Mouse (Mus musculus): ENCODE data around the gene Dnaaf1. TPM values are rescaled to one million over a fixed set of nuclear protein-coding genes. Genes with fewer than 3 reads are reported as not detected.

The Dnaaf1 gene
- polyA plus RNA-seq, 2 experiments: 0.06 TPM; not detected in 1

DNA sequence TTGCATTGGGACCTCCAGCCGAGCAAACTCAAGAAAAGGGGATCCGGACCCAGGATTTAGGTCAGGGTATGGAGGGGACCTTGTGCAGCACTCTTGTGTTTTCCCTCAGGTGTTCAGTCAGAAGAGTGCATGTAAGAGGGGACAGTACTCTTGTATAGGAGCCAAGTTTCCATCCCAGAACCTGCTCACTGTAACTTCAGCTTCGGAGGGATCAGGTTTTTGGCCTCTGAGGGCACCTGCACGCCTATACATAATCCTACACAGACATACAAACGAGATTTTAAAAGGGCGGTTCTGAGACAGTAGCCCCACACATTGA is 15.7 kb upstream of the Dnaaf1 start:
- Histone ChIP-seq H3K4me3 (replicated peaks; ENCODE audit: low read length) (no peak overlapping the region), H3K4me2 (replicated peaks; ENCODE audit: low read depth, low read length, severe bottlenecking) (peak overlapping the region; percentile 51; the same call in 1 of the 2 replicates), H3K27ac (replicated peaks; ENCODE audit: low read depth, low read length) (no peak overlapping the region)

DNA sequence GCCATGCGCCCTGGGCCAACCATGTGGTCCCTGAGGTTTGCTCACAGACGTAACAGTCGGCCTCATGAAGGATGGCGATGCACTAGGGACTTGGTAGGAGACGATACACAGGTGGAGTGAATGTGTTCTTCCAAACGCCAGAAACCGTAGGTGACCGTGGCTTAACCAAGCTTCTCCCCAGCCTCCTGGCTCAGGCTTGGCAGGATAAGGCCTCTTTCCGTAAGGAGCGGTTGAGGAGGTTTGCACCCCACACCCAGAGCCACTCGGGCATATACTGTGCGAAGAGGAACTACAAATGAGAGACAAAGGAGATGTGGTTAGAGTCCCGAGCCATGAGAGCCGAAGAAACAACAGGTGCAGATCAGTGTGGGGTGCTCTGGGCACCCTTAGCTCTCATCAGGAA is 11.2 kb upstream of the Dnaaf1 start:
- Histone ChIP-seq H3K4me3 (replicated peaks; ENCODE audit: low read length) (no peak overlapping the region), H3K4me2 (replicated peaks; ENCODE audit: low read depth, low read length, severe bottlenecking) (no peak overlapping the region), H3K27ac (replicated peaks; ENCODE audit: low read depth, low read length) (no peak overlapping the region), H3K27me3 (ENCODE audit: control insufficient read depth, insufficient read depth, low read length) (no peaks in the 10 kb centered on the region), H3K9ac (ENCODE audit: low read depth, low read length, severe bottlenecking) (no peak overlapping the region), H3K4me1 (ENCODE audit: control insufficient read depth, insufficient read depth, low read length) (peaks cover 9% of the 10 kb centered on the region), H3K9me3 (ENCODE audit: control insufficient read depth, low read length) (no peaks in the 10 kb centered on the region), H3K36me3 (ENCODE audit: control insufficient read depth, insufficient read depth, low read length) (peaks cover 39% of the 10 kb centered on the region)
- no peak for ATAC-seq (ENCODE audit: low FRiP score, low read depth)
- no peak for DNase-seq (ENCODE audit: low spot score)
- 88% methylated on average over 14 of the region's 14 CpGs for WGBS
- no peak for TF ChIP-seq POLR2A (IDR thresholded peaks at IDR 0.05; ENCODE audit: borderline replicate concordance, extremely low read depth, insufficient read depth, insufficient read length)

More for the DNA sequence above, 15.7 kb upstream of the Dnaaf1 start:
- ATAC-seq (ENCODE audit: low FRiP score, low read depth) (no peak), DNase-seq (ENCODE audit: low spot score) (no peak)
- no peaks in the 10 kb centered on the region for H3K9me3 ChIP-seq (ENCODE audit: control insufficient read depth, low read length)
- H3K4me1 ChIP-seq (ENCODE audit: control insufficient read depth, insufficient read depth, low read length): peaks cover 19% of the 10 kb centered on the region
- WGBS: 85% methylated on average over 6 of the region's 6 CpGs
- H3K27me3 ChIP-seq (ENCODE audit: control insufficient read depth, insufficient read depth, low read length): no peaks in the 10 kb centered on the region
- peak overlapping the region; percentile 88 for H3K9ac ChIP-seq (ENCODE audit: low read depth, low read length, severe bottlenecking)
- H3K36me3 ChIP-seq (ENCODE audit: control insufficient read depth, insufficient read depth, low read length): peaks cover 27% of the 10 kb centered on the region
- TF ChIP-seq POLR2A (IDR thresholded peaks at IDR 0.05; ENCODE audit: borderline replicate concordance, extremely low read depth, insufficient read depth, insufficient read length): no peak

DNA sequence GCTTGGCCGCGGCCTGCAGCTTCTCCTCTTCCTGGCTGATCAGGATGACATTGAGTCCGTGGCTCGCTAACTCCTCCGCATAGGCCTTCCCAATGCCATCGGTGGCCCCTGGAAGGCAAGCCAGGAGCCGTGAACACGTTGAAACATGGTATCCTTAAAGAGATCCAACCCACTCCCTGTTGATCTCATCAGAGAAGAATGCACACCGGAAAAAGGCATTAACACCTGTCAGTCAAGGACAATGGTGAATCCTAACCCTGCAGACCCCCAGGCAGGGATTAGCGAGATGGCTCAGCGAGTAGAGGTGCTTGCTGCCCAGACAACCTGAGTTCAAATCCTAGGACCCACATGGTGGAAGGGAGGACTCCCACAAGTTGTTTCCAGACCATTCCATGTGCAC is 8.7 kb upstream of the Dnaaf1 start:
- DNase-seq (ENCODE audit: low spot score) (no peak), ATAC-seq (ENCODE audit: low FRiP score, low read depth) (no peak)
- no peak for TF ChIP-seq POLR2A (IDR thresholded peaks at IDR 0.05; ENCODE audit: borderline replicate concordance, extremely low read depth, insufficient read depth, insufficient read length)
- Histone ChIP-seq H3K9ac (ENCODE audit: low read depth, low read length, severe bottlenecking) (no peak overlapping the region), H3K4me2 (replicated peaks; ENCODE audit: low read depth, low read length, severe bottlenecking) (no peak overlapping the region), H3K36me3 (ENCODE audit: control insufficient read depth, insufficient read depth, low read length) (peaks cover 39% of the 10 kb centered on the region), H3K27me3 (ENCODE audit: control insufficient read depth, insufficient read depth, low read length) (no peaks in the 10 kb centered on the region), H3K27ac (replicated peaks; ENCODE audit: low read depth, low read length) (no peak overlapping the region), H3K4me3 (replicated peaks; ENCODE audit: low read length) (no peak overlapping the region), H3K9me3 (ENCODE audit: control insufficient read depth, low read length) (no peaks in the 10 kb centered on the region), H3K4me1 (ENCODE audit: control insufficient read depth, insufficient read depth, low read length) (no peaks in the 10 kb centered on the region)
- 78% methylated on average over 11 of the region's 11 CpGs for WGBS

DNA sequence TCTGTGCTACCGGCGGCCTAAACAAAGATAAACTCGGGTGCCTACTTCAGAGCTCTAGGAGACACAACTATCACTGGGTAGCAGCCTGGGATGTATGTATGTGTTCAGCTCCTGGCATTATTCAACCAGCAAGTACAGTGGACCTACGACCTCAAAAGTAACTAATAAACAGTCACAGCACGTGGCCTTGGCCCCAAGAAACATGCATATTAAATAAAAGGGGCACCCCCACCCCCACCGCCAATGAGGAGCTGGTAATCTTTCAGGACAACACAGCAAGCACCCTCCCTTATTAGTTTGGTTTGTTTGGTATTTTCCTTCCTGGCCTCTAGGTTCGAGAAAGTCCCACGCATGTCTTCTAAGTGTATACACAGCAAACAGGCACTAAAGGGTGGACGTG is 6.8 kb upstream of the Dnaaf1 start:
- no peak overlapping the region for H3K4me2 ChIP-seq (replicated peaks; ENCODE audit: low read depth, low read length, severe bottlenecking)
- no peak for TF ChIP-seq POLR2A (IDR thresholded peaks at IDR 0.05; ENCODE audit: borderline replicate concordance, extremely low read depth, insufficient read depth, insufficient read length)
- H3K9me3 ChIP-seq (ENCODE audit: control insufficient read depth, low read length): no peaks in the 10 kb centered on the region
- DNase-seq (ENCODE audit: low spot score) (no peak), ATAC-seq (ENCODE audit: low FRiP score, low read depth) (no peak)
- peaks cover 23% of the 10 kb centered on the region for H3K36me3 ChIP-seq (ENCODE audit: control insufficient read depth, insufficient read depth, low read length)
- no peak overlapping the region for H3K9ac ChIP-seq (ENCODE audit: low read depth, low read length, severe bottlenecking)
- H3K27ac ChIP-seq (replicated peaks; ENCODE audit: low read depth, low read length): no peak overlapping the region
- no peaks in the 10 kb centered on the region for H3K27me3 ChIP-seq (ENCODE audit: control insufficient read depth, insufficient read depth, low read length)
- no peak overlapping the region for H3K4me3 ChIP-seq (replicated peaks; ENCODE audit: low read length)
- no peaks in the 10 kb centered on the region for H3K4me1 ChIP-seq (ENCODE audit: control insufficient read depth, insufficient read depth, low read length)
- WGBS: 88% methylated on average over 9 of the region's 9 CpGs

DNA sequence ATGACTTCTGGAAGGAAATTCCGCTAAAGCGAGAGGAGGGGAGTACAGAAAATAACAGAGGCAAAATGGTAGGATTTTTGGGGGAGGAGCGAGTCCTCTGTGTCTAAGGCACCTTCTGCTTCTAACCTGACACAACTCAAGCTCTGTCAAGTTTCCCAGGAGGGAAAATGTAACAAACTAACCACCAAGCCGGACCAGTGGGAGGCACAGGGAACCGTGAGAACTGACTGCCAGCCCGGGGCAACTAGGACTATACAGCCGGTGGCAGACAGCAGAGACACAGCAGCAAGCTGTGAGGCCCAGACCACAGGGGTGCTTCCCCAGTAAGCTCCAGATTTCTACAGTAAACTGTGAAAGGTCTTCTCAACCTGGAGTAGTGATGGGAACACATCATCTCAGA is 6.1 kb upstream of the Dnaaf1 start:
- DNase-seq (ENCODE audit: low spot score) (no peak), ATAC-seq (ENCODE audit: low FRiP score, low read depth) (no peak)
- peaks cover 3% of the 10 kb centered on the region; the same call in 1 of the 2 replicates for H3K4me1 ChIP-seq (ENCODE audit: control insufficient read depth, insufficient read depth, low read length)
- no peak overlapping the region for H3K4me2 ChIP-seq (replicated peaks; ENCODE audit: low read depth, low read length, severe bottlenecking)
- H3K27me3 ChIP-seq (ENCODE audit: control insufficient read depth, insufficient read depth, low read length): no peaks in the 10 kb centered on the region
- TF ChIP-seq POLR2A (IDR thresholded peaks at IDR 0.05; ENCODE audit: borderline replicate concordance, extremely low read depth, insufficient read depth, insufficient read length): no peak
- H3K36me3 ChIP-seq (ENCODE audit: control insufficient read depth, insufficient read depth, low read length): peaks cover 16% of the 10 kb centered on the region
- H3K9me3 ChIP-seq (ENCODE audit: control insufficient read depth, low read length): no peaks in the 10 kb centered on the region
- no peak overlapping the region for H3K27ac ChIP-seq (replicated peaks; ENCODE audit: low read depth, low read length)
- no peak overlapping the region for H3K9ac ChIP-seq (ENCODE audit: low read depth, low read length, severe bottlenecking)
- H3K4me3 ChIP-seq (replicated peaks; ENCODE audit: low read length): no peak overlapping the region
- 61% methylated on average over 7 of the region's 7 CpGs for WGBS

DNA sequence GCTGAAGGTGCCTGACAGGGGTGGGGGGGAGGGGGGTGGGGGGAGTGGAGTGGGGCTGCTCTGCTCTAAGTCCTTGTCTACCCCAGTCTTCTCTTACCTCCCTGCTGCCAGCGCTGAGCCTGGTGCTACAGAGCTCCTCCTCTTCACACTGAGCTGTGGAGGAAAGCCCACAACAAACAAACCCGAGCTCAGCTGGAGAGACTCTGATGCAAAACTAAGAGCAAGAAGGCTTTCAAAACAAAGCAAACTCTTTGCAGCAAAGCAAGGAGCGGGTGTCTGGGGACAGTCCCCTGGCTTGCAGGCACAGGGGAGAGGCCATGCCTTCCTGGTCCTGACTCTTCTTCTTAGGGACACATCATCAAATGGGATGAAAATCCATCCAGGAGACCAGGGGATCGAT is 5.2 kb upstream of the Dnaaf1 start:
- ATAC-seq (ENCODE audit: low FRiP score, low read depth) (no peak), DNase-seq (ENCODE audit: low spot score) (no peak)
- Histone ChIP-seq H3K9ac (ENCODE audit: low read depth, low read length, severe bottlenecking) (no peak overlapping the region), H3K27ac (replicated peaks; ENCODE audit: low read depth, low read length) (no peak overlapping the region), H3K27me3 (ENCODE audit: control insufficient read depth, insufficient read depth, low read length) (no peaks in the 10 kb centered on the region), H3K4me3 (replicated peaks; ENCODE audit: low read length) (no peak overlapping the region), H3K9me3 (ENCODE audit: control insufficient read depth, low read length) (no peaks in the 10 kb centered on the region), H3K36me3 (ENCODE audit: control insufficient read depth, insufficient read depth, low read length) (peaks cover 9% of the 10 kb centered on the region), H3K4me1 (ENCODE audit: control insufficient read depth, insufficient read depth, low read length) (peaks cover 7% of the 10 kb centered on the region; the same call in 1 of the 2 replicates), H3K4me2 (replicated peaks; ENCODE audit: low read depth, low read length, severe bottlenecking) (no peak overlapping the region)
- no peak for TF ChIP-seq POLR2A (IDR thresholded peaks at IDR 0.05; ENCODE audit: borderline replicate concordance, extremely low read depth, insufficient read depth, insufficient read length)
- 40% methylated on average over 4 of the region's 4 CpGs for WGBS
